Mouse (Mus musculus): ENCODE data around the gene Bahcc1.

- TF ChIP-seq POLR2A (IDR thresholded peaks at IDR 0.05; ENCODE audit: low read depth, low read length) (no peak), CTCF (conservative IDR thresholded peaks at IDR 0.05; ENCODE audit: insufficient read depth, insufficient read length, low read depth, low read length) (no peak)
These were observed 26.3 kb downstream of the Bahcc1 start for GRCm38 (mm10) chr11:120258896-120259689.

All from kidney, adult 2 months (tissue).